Mouse (Mus musculus) midbrain, embryonic 11.5 days (tissue): ENCODE measurements around the gene Fyco1. TPM values are rescaled to one million over a fixed set of nuclear protein-coding genes. Genes with fewer than 3 reads are reported as not detected.
A peak's percentile ranks its signal among the peaks of the same experiment; 100 is the strongest.
"Not testable (repeated sequence)": the region's sequence is repeated elsewhere in the genome, so short reads cannot be mapped to it uniquely, and the experiment has no call there.

Experiments
- ATAC-seq: fragments of 200-750 bp; cut with Nextera tagmentation; 2 replicates; pipeline ENCODE4 v1.8.0; 2017; ENCODE audit warnings: moderate TSS enrichment, moderate library complexity; ENCODE audit not compliant: low FRiP score
- DNase-seq: peaks from one replicate; pipeline ENCODE4 v3.0.0; 2015; ENCODE audit warnings: low spot score; ENCODE audit errors: missing footprints
- H3K27ac ChIP-seq: fragments of 300-500 bp; sonication (generic); 2 replicates; pipeline ENCODE4 v1.5.1; 2014; ENCODE audit warnings: low read depth, low read length
- H3K27me3 ChIP-seq: fragments of 300-500 bp; sonication (generic); 2 replicates; pipeline ENCODE4 v1.6.1; 2014; ENCODE audit warnings: mild to moderate bottlenecking, low read length, moderate library complexity, mixed read lengths; ENCODE audit not compliant: control insufficient read depth, insufficient read depth
- H3K36me3 ChIP-seq: fragments of 300-500 bp; sonication (generic); 2 replicates; pipeline ENCODE4 v1.6.1; 2014; ENCODE audit warnings: mild to moderate bottlenecking, low read length, moderate library complexity, mixed read lengths; ENCODE audit not compliant: control insufficient read depth, insufficient read depth
- H3K4me1 ChIP-seq: fragments of 300-500 bp; sonication (generic); 2 replicates; pipeline ENCODE4 v1.6.1; 2014; ENCODE audit warnings: low read length; ENCODE audit not compliant: control insufficient read depth, insufficient read depth
- H3K4me2 ChIP-seq: fragments of 300-500 bp; sonication (generic); 2 replicates; pipeline ENCODE4 v1.6.1; 2014; ENCODE audit warnings: mild to moderate bottlenecking, moderate library complexity
- H3K4me3 ChIP-seq: fragments of 300-500 bp; sonication (generic); 2 replicates; pipeline ENCODE4 v1.5.1; 2014; ENCODE audit warnings: low read depth, low read length
- H3K9ac ChIP-seq: fragments of 300-500 bp; sonication (generic); 2 replicates; pipeline ENCODE4 v1.6.1; 2014; ENCODE audit warnings: low read length
- H3K9me3 ChIP-seq: fragments of 300-500 bp; sonication (generic); 2 replicates; pipeline ENCODE4 v1.6.1; 2016; ENCODE audit warnings: low read length; ENCODE audit not compliant: control insufficient read depth
- WGBS: fragments of 180-500 bp; shearing (Covaris S2); extraction: QIAGEN DNeasy Blood & Tissue Kit; methylation state at CpG from one replicate; pipeline ENCODE4 v1.1.7; 2014; 5-methylcytosine and 5-hydroxymethylcytosine counted together
- polyA plus RNA-seq: library from polyadenylated mRNA; unstranded; fragments of >200 nt; fragmentation: Nextera tagmentation; extraction: Ambion mirVana; gene quantifications from 2 replicates; pipeline ENCODE4 v1.2.1, GENCODE M21; 2014

Gene Fyco1
- polyA plus RNA-seq, 1 experiment from 2014 or later = 6.7 TPM

DNA sequence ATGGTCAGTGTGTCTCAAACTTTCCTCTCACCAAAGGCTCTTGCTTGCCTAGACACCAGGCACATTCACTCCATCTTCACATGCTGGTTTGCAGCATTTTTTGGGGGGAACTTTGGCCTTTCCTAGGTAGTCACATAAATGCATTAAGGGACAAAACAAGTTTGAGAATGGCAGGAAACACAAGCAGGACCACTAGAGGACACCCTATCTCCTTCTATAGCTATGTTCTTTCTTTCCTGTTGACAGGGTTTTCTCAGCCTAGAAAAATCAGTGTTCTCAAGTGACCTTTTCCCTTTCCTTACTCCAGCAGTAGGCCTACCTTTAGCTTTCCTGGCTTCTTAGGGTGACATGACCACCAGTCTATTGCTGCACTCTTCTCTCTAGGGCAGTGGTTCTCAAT is 48.8 kb downstream of the Fyco1 start:
- Histone ChIP-seq H3K27ac (no peak overlapping the region), H3K4me3 (no peak overlapping the region), H3K9me3 (no peaks in the 10 kb centered on the region), H3K4me1 (no peaks in the 10 kb centered on the region), H3K9ac (no peak overlapping the region), H3K36me3 (no peaks in the 10 kb centered on the region), H3K4me2 (no peak overlapping the region), H3K27me3 (no peaks in the 10 kb centered on the region)
- no peak for DNase-seq
- ATAC-seq = no peak

DNA sequence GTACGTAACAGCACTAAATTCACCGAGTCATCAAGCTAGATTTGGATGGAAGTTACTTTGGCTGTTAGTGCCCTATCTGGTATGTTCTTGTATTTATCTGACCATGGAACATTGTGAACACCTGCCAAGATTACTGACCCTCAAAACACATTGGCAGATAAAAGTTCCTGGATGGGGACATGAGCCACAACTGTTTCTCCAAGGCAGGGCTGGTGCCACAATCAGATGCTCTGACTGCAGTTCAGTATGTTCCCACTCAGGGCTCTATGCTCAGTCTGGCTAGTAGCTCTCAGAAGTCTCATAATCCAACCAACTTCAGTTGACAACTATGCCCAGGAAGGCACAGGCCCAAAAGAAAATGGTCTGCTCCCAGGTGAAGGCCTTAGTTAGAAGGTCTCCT is 49.3 kb downstream of the Fyco1 start:
- Histone ChIP-seq H3K27me3 (no peaks in the 10 kb centered on the region), H3K4me2 (no peak overlapping the region), H3K9ac (no peak overlapping the region), H3K27ac (no peak overlapping the region), H3K36me3 (no peaks in the 10 kb centered on the region), H3K4me3 (no peak overlapping the region), H3K4me1 (no peaks in the 10 kb centered on the region), H3K9me3 (no peaks in the 10 kb centered on the region)
- DNase-seq (no peak), ATAC-seq (no peak)
- 95% methylated on average over 2 of the region's 2 CpGs for WGBS

GRCm38 (mm10) chr9:123801527-123801926 is 50.2 kb downstream of the Fyco1 start:
- Histone ChIP-seq H3K27ac (no peak overlapping the region), H3K4me1 (no peaks in the 10 kb centered on the region), H3K9me3 (no peaks in the 10 kb centered on the region), H3K27me3 (no peaks in the 10 kb centered on the region), H3K4me2 (no peak overlapping the region), H3K4me3 (no peak overlapping the region), H3K36me3 (no peaks in the 10 kb centered on the region), H3K9ac (no peak overlapping the region)
- WGBS = 93% methylated on average over 1 of the region's 1 CpGs
- ATAC-seq (no peak), DNase-seq (no peak)

GRCm38 (mm10) chr9:123796174-123796573 is 55.5 kb downstream of the Fyco1 start:
- WGBS = 68% methylated on average over 3 of the region's 3 CpGs
- ATAC-seq = 0 out of 2 replicates have a peak, but pooled peaks have one; percentile 33
- Histone ChIP-seq H3K27me3 (no peaks in the 10 kb centered on the region), H3K27ac (no peak overlapping the region), H3K4me3 (no peak overlapping the region), H3K4me1 (no peaks in the 10 kb centered on the region), H3K9ac (no peak overlapping the region), H3K36me3 (peaks cover 6% of the 10 kb centered on the region; the same call in 1 of the 2 replicates), H3K9me3 (no peaks in the 10 kb centered on the region), H3K4me2 (no peak overlapping the region)
- peak; percentile 89 for DNase-seq

DNA sequence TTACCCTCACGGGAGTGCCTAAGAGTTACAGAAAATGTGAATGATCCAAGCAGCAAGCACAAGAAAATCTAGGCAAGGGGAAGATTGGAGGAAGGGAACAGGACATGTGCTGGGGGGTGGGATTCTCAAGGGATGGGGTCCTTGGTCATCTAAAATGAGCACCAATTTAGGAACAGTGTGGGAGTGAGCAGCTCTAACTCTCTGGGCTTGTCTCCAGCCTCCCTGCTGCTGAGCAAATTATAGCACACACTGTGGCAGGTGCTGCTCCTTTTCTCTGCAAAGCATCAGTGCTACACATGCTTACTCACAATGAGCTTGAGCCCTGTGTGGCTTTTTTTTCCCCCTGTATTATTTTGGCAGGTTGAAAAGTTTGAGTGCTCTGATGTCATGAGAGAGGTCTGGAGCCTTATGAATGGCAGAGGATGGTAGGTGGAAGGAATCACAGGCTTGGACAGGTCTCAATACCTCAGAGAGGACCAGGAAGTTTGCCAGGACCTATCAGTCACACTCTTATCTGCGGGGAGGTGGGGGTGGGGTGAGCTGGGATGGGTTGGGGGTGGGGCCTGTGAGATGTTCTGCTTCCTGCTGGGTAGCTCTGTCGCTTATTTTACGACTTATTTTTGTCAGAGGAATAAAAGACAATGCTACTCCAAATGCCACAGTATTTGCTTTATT is 62.7 kb downstream of the Fyco1 start:
- H3K36me3 ChIP-seq = peaks cover 7% of the 10 kb centered on the region; the same call in 1 of the 2 replicates

DNA sequence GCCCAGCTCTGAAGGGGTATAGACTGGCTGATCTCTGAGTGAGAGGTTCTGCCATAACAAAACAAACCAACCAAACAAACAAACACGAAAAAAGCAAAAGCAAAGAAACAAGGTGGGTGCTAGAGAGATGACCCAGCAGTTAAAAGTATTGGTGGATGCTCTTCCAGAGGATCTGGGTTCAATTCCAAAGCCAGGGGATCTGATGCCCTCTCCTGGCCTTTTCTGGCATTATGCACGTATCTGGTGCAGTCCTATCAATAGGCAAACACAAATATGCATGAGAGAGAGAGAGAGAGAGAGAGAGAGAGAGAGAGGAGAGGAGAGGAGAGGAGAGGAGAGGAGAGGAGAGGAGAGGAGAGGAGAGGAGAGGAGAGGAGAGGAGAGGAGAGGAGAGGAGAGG is 78.4 kb downstream of the Fyco1 start:
- not testable (repeated sequence) for H3K36me3 ChIP-seq, DNase-seq, ATAC-seq, H3K4me1 ChIP-seq, H3K27me3 ChIP-seq, H3K4me2 ChIP-seq, H3K4me3 ChIP-seq, H3K9ac ChIP-seq, H3K27ac ChIP-seq, H3K9me3 ChIP-seq
- WGBS = 41% methylated on average over 2 of the region's 2 CpGs

More for the DNA sequence above, 62.7 kb downstream of the Fyco1 start:
- DNase-seq = no peak
- Histone ChIP-seq H3K27me3 (no peaks in the 10 kb centered on the region), H3K4me1 (no peaks in the 10 kb centered on the region), H3K9me3 (no peaks in the 10 kb centered on the region), H3K27ac (no peak overlapping the region), H3K4me2 (no peak overlapping the region), H3K4me3 (no peak overlapping the region), H3K9ac (no peak overlapping the region)
- WGBS = 83% methylated on average over 4 of the region's 4 CpGs
- no peak for ATAC-seq

GRCm38 (mm10) chr9:123769532-123769931 is 82.2 kb downstream of the Fyco1 start:
- H3K9ac ChIP-seq = no peak overlapping the region
- WGBS = 77% methylated on average over 6 of the region's 6 CpGs

DNA sequence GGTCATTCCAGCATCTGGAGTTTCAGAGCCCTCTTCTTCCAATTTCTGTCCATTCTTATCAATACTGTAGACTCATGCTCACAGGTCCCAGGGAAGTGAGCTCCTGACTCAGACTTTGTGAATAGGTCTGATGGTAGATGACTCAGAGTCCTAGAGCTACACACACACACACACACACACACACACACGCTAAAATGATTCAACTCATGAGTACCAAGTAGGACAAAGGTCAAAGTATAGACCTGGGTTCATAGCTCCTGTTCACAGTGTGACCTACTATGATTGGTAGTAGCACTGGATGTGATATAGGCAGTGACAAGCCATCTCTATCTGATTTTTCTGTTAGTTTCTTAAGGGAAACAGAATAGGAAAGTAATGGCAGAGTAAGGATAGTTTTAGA is 83.3 kb downstream of the Fyco1 start:
- ATAC-seq = no peak
- Histone ChIP-seq H3K9ac (no peak overlapping the region), H3K36me3 (no peaks in the 10 kb centered on the region), H3K27me3 (no peaks in the 10 kb centered on the region), H3K9me3 (no peaks in the 10 kb centered on the region), H3K27ac (no peak overlapping the region), H3K4me1 (no peaks in the 10 kb centered on the region), H3K4me2 (no peak overlapping the region), H3K4me3 (no peak overlapping the region)
- 85% methylated on average over 1 of the region's 1 CpGs for WGBS
- no peak for DNase-seq

More at GRCm38 (mm10) chr9:123769532-123769931, 82.2 kb downstream of the Fyco1 start:
- Histone ChIP-seq H3K27ac (no peak overlapping the region), H3K9me3 (no peaks in the 10 kb centered on the region), H3K36me3 (no peaks in the 10 kb centered on the region), H3K4me3 (no peak overlapping the region), H3K27me3 (no peaks in the 10 kb centered on the region), H3K4me2 (no peak overlapping the region), H3K4me1 (no peaks in the 10 kb centered on the region)
- ATAC-seq (no peak), DNase-seq (no peak)

DNA sequence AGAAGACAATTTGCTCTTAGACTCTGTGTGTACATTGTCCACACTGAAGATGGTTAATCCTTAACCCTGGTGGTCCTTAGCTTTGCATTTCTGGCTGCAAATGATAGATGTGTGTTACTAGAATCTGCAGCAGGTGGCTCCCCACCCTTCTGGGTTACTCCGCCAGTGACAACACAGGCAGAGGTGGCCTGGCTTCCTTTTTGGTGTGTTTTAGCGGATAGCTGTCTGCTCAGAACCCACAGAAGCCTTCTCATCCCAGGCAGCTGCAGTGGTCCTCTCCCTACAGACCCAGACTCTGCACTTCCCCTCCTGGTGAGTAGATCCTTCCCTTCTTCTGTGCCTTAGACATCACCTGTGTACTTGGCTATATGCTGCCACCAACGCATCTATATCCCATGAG is 84.7 kb downstream of the Fyco1 start:
- no peak overlapping the region for H3K27ac ChIP-seq
- no peaks in the 10 kb centered on the region for H3K27me3 ChIP-seq
- ATAC-seq = no peak
- DNase-seq = no peak
- no peaks in the 10 kb centered on the region for H3K9me3 ChIP-seq
- H3K36me3 ChIP-seq = no peaks in the 10 kb centered on the region
- no peak overlapping the region for H3K4me2 ChIP-seq
- no peak overlapping the region for H3K4me3 ChIP-seq
- 77% methylated on average over 3 of the region's 3 CpGs for WGBS
- no peaks in the 10 kb centered on the region for H3K4me1 ChIP-seq
- H3K9ac ChIP-seq = no peak overlapping the region
